In the genomic region with DNA sequence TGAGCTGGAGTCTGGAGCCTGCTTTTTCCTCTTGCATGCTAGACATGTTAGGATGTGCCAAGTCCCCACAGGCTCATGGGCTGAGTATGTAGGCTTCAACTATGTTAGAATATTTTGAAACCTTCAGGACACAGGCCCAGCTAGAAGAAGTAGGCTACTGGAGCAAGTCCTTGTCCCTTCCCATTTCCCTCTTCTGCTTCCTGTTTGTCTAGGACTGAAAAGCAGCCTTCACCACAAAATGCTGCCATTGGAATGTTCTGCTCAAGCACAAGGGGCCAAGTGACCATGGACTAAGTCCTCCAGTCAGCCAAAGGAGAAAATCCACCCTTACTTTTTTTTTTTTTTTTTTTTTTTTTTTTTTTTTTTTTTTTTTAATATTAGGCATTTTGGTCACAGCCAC, we compare ENCODE assay signal across 30 mouse cellular contexts.
DNase-seq lines count a peak whose midpoint lies in the region; ATAC-seq and TF ChIP-seq lines count a peak whose summit lies in the region.
"Had no signal": no experiment of that assay in that cellular context is flagged by ENCODE, and none has a peak within 500 bp of the region (broad histone marks: within the 10 kb centered on the region; RNA-seq: fewer than 3 reads in every experiment).

No protein-coding gene starts in this region.

- no peak for TF ChIP-seq POLR2A in bone marrow macrophage, adult 2 months (IDR thresholded peaks at IDR 0.05; ENCODE audit: borderline replicate concordance, low read depth, low read length)

- H3K27me3 ChIP-seq in midbrain, embryonic 13.5 days = no peaks in the 10 kb centered on the region
- H3K27me3 ChIP-seq: embryonic facial prominence, embryonic 13.5 days; forebrain, embryonic 12.5 days; heart, embryonic 12.5 days; heart, embryonic 15.5 days; hindbrain, embryonic 12.5 days; hindbrain, embryonic 15.5 days; intestine, embryonic 15.5 days; Patski had no signal

- DNase-seq in heart, adult 8-10 months (ENCODE audit: low spot score) = peak; percentile 34
- no peak for DNase-seq in heart, postnatal 4 days
- DNase-seq in kidney, postnatal 14 days = peak; percentile 22
- DNase-seq in kidney, adult 9 months = no peak
- no peak for DNase-seq in ES-E14 (ENCODE audit: low read depth, low spot score)
- no peak for DNase-seq in thymus, postnatal 0 days (ENCODE audit: low spot score)
- DNase-seq: adrenal gland, adult 2 months; adrenal gland, postnatal 14 days; B cell, adult 2 months; cerebellum, adult 11-12 months; cerebellum, adult 8-10 months; cerebellum, postnatal 10 days; cerebellum, postnatal 36 days; embryo, embryonic 11 days; gastrocnemius, postnatal 10 days; gastrocnemius, postnatal 36 days; heart, postnatal 10 days had no signal

- H3K36me3 ChIP-seq in ES-E14 (ENCODE audit: control insufficient read depth, insufficient read depth, low read length, poor library complexity, severe bottlenecking) = no peaks in the 10 kb centered on the region
- H3K36me3 ChIP-seq in midbrain, embryonic 13.5 days = no peaks in the 10 kb centered on the region
- H3K36me3 ChIP-seq: embryonic facial prominence, embryonic 10.5 days; embryonic facial prominence, embryonic 13.5 days; forebrain, embryonic 12.5 days; heart, embryonic 12.5 days; heart, embryonic 15.5 days; hindbrain, embryonic 12.5 days; hindbrain, embryonic 15.5 days; intestine, embryonic 15.5 days had no signal

- H3K4me3 ChIP-seq in ES-E14 (ENCODE audit: insufficient read depth in 1 of 2, low read depth in 1 of 2, low read length in 2 of 2, poor library complexity in 1 of 2, severe bottlenecking in 1 of 2) = no peak overlapping the region
- no peak overlapping the region for H3K4me3 ChIP-seq in bone marrow macrophage, adult 2 months (ENCODE audit: insufficient read depth, low read length)
- no peak overlapping the region for H3K4me3 ChIP-seq in midbrain, embryonic 13.5 days (replicated peaks)
- H3K4me3 ChIP-seq: embryonic facial prominence, embryonic 10.5 days; embryonic facial prominence, embryonic 13.5 days; erythroblast, embryonic 14.5 days; forebrain, embryonic 12.5 days; heart, embryonic 12.5 days; heart, embryonic 15.5 days; hindbrain, embryonic 12.5 days; hindbrain, embryonic 15.5 days; intestine, embryonic 15.5 days had no signal

- no peak for ATAC-seq in midbrain, embryonic 13.5 days
- ATAC-seq: forebrain, embryonic 16.5 days; intestine, embryonic 15.5 days; Patski had no signal

- no peak overlapping the region for H3K4me2 ChIP-seq in midbrain, embryonic 13.5 days (replicated peaks)
- H3K4me2 ChIP-seq: embryonic facial prominence, embryonic 13.5 days; forebrain, embryonic 12.5 days; heart, embryonic 12.5 days; heart, embryonic 15.5 days; hindbrain, embryonic 12.5 days; hindbrain, embryonic 15.5 days; intestine, embryonic 15.5 days had no signal

- H3K9ac ChIP-seq in ES-E14 (ENCODE audit: insufficient read depth, low read depth, low read length, poor library complexity, severe bottlenecking) = no peak overlapping the region
- no peak overlapping the region for H3K9ac ChIP-seq in midbrain, embryonic 13.5 days (replicated peaks)
- H3K9ac ChIP-seq: embryonic facial prominence, embryonic 13.5 days; forebrain, embryonic 12.5 days; heart, embryonic 12.5 days; heart, embryonic 15.5 days; hindbrain, embryonic 12.5 days; hindbrain, embryonic 15.5 days; intestine, embryonic 15.5 days had no signal

- in situ Hi-C loops in ES-E14 (cut with MboI; ENCODE audit: low sequenced_read_pairs in 2 of 2, unreplicated experiment in 2 of 2) = no loop called here

- H3K27ac ChIP-seq in ES-E14 (ENCODE audit: insufficient read depth, low read depth, low read length, poor library complexity, severe bottlenecking) = no peak overlapping the region
- peak overlapping the region; percentile 64 for H3K27ac ChIP-seq in bone marrow macrophage, adult 2 months (ENCODE audit: insufficient read depth, low read depth, low read length)
- H3K27ac ChIP-seq in midbrain, embryonic 13.5 days = no peak overlapping the region
- H3K27ac ChIP-seq: embryonic facial prominence, embryonic 10.5 days; embryonic facial prominence, embryonic 13.5 days; forebrain, embryonic 12.5 days; heart, embryonic 15.5 days; hindbrain, embryonic 12.5 days; hindbrain, embryonic 15.5 days; intestine, embryonic 15.5 days had no signal

- no peaks in the 10 kb centered on the region for H3K9me3 ChIP-seq in ES-E14 (ENCODE audit: control insufficient read depth, insufficient read depth, low read depth, low read length)
- no peaks in the 10 kb centered on the region for H3K9me3 ChIP-seq in midbrain, embryonic 13.5 days
- H3K9me3 ChIP-seq: embryonic facial prominence, embryonic 10.5 days; embryonic facial prominence, embryonic 13.5 days; forebrain, embryonic 12.5 days; heart, embryonic 12.5 days; heart, embryonic 15.5 days; hindbrain, embryonic 12.5 days; hindbrain, embryonic 15.5 days; intestine, embryonic 15.5 days had no signal

- H3K4me1 ChIP-seq in ES-E14 (ENCODE audit: control insufficient read depth in 2 of 2, insufficient read depth in 2 of 2, low read length in 2 of 2, poor library complexity in 1 of 2) = 0 out of 4 replicates have a peak, but pooled peaks cover 0 to 3% of the 10 kb centered on the region in 2 experiments
- peaks cover 35% of the 10 kb centered on the region for H3K4me1 ChIP-seq in bone marrow macrophage, adult 2 months (ENCODE audit: control insufficient read depth, insufficient read depth, low read length)
- no peaks in the 10 kb centered on the region; the same call in 1 of the 2 replicates for H3K4me1 ChIP-seq in midbrain, embryonic 13.5 days (replicated peaks)
- H3K4me1 ChIP-seq: forebrain, embryonic 12.5 days; heart, embryonic 12.5 days; heart, embryonic 15.5 days; hindbrain, embryonic 12.5 days; hindbrain, embryonic 15.5 days had no signal

- TF ChIP-seq CTCF in bone marrow macrophage, adult 2 months (IDR thresholded peaks at IDR 0.05; ENCODE audit: low read depth, low read length) = no peak

TF ChIP-seq in ES-E14, 5 proteins besides CTCF, POLR2A, EP300 and RAD21:
- peak; percentile 29; the same call in 1 of the 2 replicates for TF ChIP-seq ZNF384 (IDR thresholded peaks at IDR 0.05; ENCODE audit: low read depth, low read length)
- no peak for TF ChIP-seq HCFC1 (IDR thresholded peaks at IDR 0.05; ENCODE audit: borderline replicate concordance, insufficient read depth, low read length)
- no peak for TF ChIP-seq MAFK (IDR thresholded peaks at IDR 0.05; ENCODE audit: insufficient read depth, low read depth, low read length)
- TF ChIP-seq CHD2 (IDR thresholded peaks at IDR 0.05; ENCODE audit: low read depth, low read length) = no peak
- no peak for TF ChIP-seq ZC3H11A (IDR thresholded peaks at IDR 0.05; ENCODE audit: borderline replicate concordance, low read depth, low read length)

Comparison
In these comparisons a context has a peak if more than half of its experiments do, and no peak if none do; other contexts are left out.
1. DNase-seq: peak in heart, adult 8-10 months (single experiment) and kidney, postnatal 14 days (single experiment); none in heart, postnatal 4 days (single experiment), kidney, adult 9 months (single experiment), ES-E14 (single experiment) and thymus, postnatal 0 days (single experiment).